10 mouse cellular contexts compared by ENCODE assay signal in the genomic region with DNA sequence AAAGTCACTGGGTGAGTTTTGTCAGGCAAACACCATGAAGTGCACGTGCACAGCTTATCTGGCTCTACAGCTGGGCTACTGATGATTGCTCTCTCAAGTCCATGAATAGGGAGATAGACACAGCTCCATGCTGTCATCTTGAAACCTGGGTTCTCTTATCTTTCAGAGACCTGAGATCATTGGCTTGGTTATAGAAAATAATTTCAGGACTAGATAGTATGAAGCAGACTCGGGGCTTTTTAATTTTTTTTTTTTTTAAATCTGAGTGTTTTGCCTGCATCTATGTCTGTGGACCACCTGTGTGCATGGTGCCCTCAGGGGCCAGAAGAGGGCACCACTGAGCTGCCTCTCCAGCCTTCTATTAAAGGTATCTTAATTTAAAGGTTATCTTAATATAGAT. TPM values are rescaled to one million over a fixed set of nuclear protein-coding genes. Genes with fewer than 3 reads are reported as not detected.
DNase-seq lines count a peak whose midpoint lies in the region; ATAC-seq lines count a peak whose summit lies in the region.
"Had no signal": no experiment of that assay in that cellular context is flagged by ENCODE, and none has a peak within 500 bp of the region (broad histone marks: within the 10 kb centered on the region; RNA-seq: fewer than 3 reads in every experiment).

No protein-coding gene starts in this region.

- peaks cover 8% of the 10 kb centered on the region for H3K36me3 ChIP-seq in splenic B cell, adult 2 months (ENCODE audit: control insufficient read depth, insufficient read depth, low read length, poor library complexity, severe bottlenecking)

- H3K27me3 ChIP-seq in splenic B cell, adult 2 months (ENCODE audit: control insufficient read depth, insufficient read depth, low read length, poor library complexity, severe bottlenecking) = no peaks in the 10 kb centered on the region
- H3K27me3 ChIP-seq: embryonic facial prominence, embryonic 13.5 days; stomach, embryonic 15.5 days had no signal

- peak; percentile 29 for DNase-seq in gastrocnemius, postnatal 10 days
- no peak for DNase-seq in gastrocnemius, postnatal 36 days
- DNase-seq in spleen, adult 12 weeks (ENCODE audit: low spot score) = peak; percentile 16
- DNase-seq in spleen, postnatal 36 days (ENCODE audit: low spot score in 2 of 2) = no peak
- peak; percentile 67 for DNase-seq in splenic B cell, adult 2 months (ENCODE audit: low read depth, low spot score)
- DNase-seq in layer of hippocampus, adult 18-20 months (ENCODE audit: low spot score in 2 of 2) = no peak

- peak; percentile 80 for ATAC-seq in erythroid progenitor cell, adult 5-6 weeks (replicated peaks; ENCODE audit: low FRiP score, poor library complexity, severe bottlenecking)
- ATAC-seq in frontal cortex, adult (ENCODE audit: low TSS enrichment) = no peak

- intact Hi-C loops in gastrocnemius, postnatal 36 days (cut with DNase I) = loop anchor here (5.0 kb wide), 1 partner anchor 85 kb away; no protein-coding TSS in a partner anchor

RNA-seq across cellular contexts. Expression of a gene that starts 23.9 kb away (rescaled TPM):
- 10 to 100 TPM; 55.5 to 63.5 TPM for total RNA-seq in gastrocnemius, postnatal 10 days (2021)
- total RNA-seq in gastrocnemius, postnatal 36 days (2021) = 10 to 100 TPM; 26.2 to 31.9 TPM
- 70.0 and 96.9 TPM in 2 replicates for total RNA-seq in erythroid progenitor cell, adult 5-6 weeks (2015; ENCODE audit: low replicate concordance)
- total RNA-seq in erythroid progenitor cell, adult 5-6 weeks (2017; ENCODE audit: low replicate concordance) = 122 and 232 TPM in 2 replicates
- total RNA-seq in layer of hippocampus, adult 18-20 months (2021) = 10 to 100 TPM; 54.5 to 55.7 TPM

RNA-seq across cellular contexts. Expression of a gene that starts 36.9 kb away (rescaled TPM):
- total RNA-seq in gastrocnemius, postnatal 10 days (2021) = 10 to 100 TPM in 1 of 2 experiments, 1 to 10 TPM in 1; 9.3 to 11.7 TPM
- 1 to 10 TPM; 3.8 to 7.2 TPM for total RNA-seq in gastrocnemius, postnatal 36 days (2021)
- not detected in 2 replicates for total RNA-seq in erythroid progenitor cell, adult 5-6 weeks (2015; ENCODE audit: low replicate concordance)
- not detected in 2 replicates for total RNA-seq in erythroid progenitor cell, adult 5-6 weeks (2017; ENCODE audit: low replicate concordance)
- total RNA-seq in layer of hippocampus, adult 18-20 months (2021) = 10 to 100 TPM; 22.1 to 24.5 TPM

RNA-seq across cellular contexts. Expression of a gene that starts 52.1 kb away (rescaled TPM):
- under 1 TPM; 0.14 to 0.23 TPM for total RNA-seq in gastrocnemius, postnatal 10 days (2021)
- not detected for total RNA-seq in gastrocnemius, postnatal 36 days (2021)
- total RNA-seq in erythroid progenitor cell, adult 5-6 weeks (2015; ENCODE audit: low replicate concordance) = 1.4 and 8.0 TPM in 2 replicates
- 1.3 and 2.0 TPM in 2 replicates for total RNA-seq in erythroid progenitor cell, adult 5-6 weeks (2017; ENCODE audit: low replicate concordance)
- not detected for total RNA-seq in layer of hippocampus, adult 18-20 months (2021)

Comparison
In these comparisons a context has a peak if more than half of its experiments do, and no peak if none do; other contexts are left out.
1. DNase-seq: peak in gastrocnemius, postnatal 10 days (single experiment), spleen, adult 12 weeks (single experiment) and splenic B cell, adult 2 months (single experiment); none in gastrocnemius, postnatal 36 days (0 of 2), spleen, postnatal 36 days (0 of 2) and layer of hippocampus, adult 18-20 months (0 of 2).
2. RNA of a gene that starts 36.9 kb away (total RNA-seq): 22.1 to 24.5 TPM in layer of hippocampus, adult 18-20 months, 9.3 to 11.7 TPM in gastrocnemius, postnatal 10 days and 3.8 to 7.2 TPM in gastrocnemius, postnatal 36 days; not detected in erythroid progenitor cell, adult 5-6 weeks; every median in the first group is over 4 times any median in the second.